Mouse (Mus musculus): ENCODE measurements at regions not wholly inside any gene's neighbourhood (a gene's known extent, or its start where the extent isn't known, plus 50 kb on each side); places are given as distances from the start of the nearest gene placed in this dataset.

DNA sequence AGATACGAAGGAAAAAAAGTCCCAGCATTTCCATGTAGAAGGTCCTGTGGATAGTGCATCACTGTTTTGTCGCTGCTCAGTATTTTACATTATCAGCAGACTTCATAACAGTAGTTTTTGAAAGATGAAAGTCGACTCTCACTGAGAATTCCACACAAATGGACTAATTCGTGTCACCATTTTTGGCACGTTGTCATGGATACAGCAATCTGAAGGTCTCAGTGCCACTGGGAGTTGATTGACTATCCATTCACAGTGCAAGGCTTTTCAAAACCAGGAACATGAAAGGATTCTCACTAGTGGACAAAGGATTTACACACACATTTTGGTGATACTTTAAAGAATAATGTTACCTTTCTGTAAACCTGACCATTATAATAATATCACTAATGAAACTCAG is 93.7 kb upstream of the Asb5 start:
- no peak for TF ChIP-seq CTCF (IDR thresholded peaks at IDR 0.05 in 2 of 3, conservative IDR thresholded peaks at IDR 0.05 in 1 of 3; ENCODE audit: control insufficient read depth in 1 of 3, insufficient read depth in 1 of 3, low read depth in 2 of 3, low read length in 3 of 3, poor library complexity in 1 of 3, severe bottlenecking in 1 of 3)
- TF ChIP-seq ZKSCAN1 (IDR thresholded peaks at IDR 0.05; ENCODE audit: low read depth, low read length), result no peak
- TF ChIP-seq MAX (IDR thresholded peaks at IDR 0.05; ENCODE audit: low read length), result no peak
- no peak for TF ChIP-seq NELFE (IDR thresholded peaks at IDR 0.05; ENCODE audit: low read depth, low read length)
- TF ChIP-seq NRF1 (IDR thresholded peaks at IDR 0.05; ENCODE audit: insufficient read depth, low read depth, low read length, poor library complexity, severe bottlenecking), result no peak
- no peak for TF ChIP-seq USF2 (IDR thresholded peaks at IDR 0.05; ENCODE audit: borderline replicate concordance in 1 of 2, insufficient read depth in 1 of 2, low read depth in 1 of 2, low read length in 2 of 2)
- TF ChIP-seq SIN3A (IDR thresholded peaks at IDR 0.05; ENCODE audit: low read length), result no peak
